Mouse (Mus musculus) erythroblast, embryonic 14.5 days (primary cell): ENCODE measurements around the gene Dlg2. TPM values are rescaled to one million over a fixed set of nuclear protein-coding genes. Genes with fewer than 3 reads are reported as not detected.

ENCODE experiments used
- H3K27me3 ChIP-seq: 2 replicates; pipeline ENCODE4 v1.6.1; 2012; ENCODE audit warnings: inconsistent platforms; ENCODE audit not compliant: control insufficient read depth
- H3K36me3 ChIP-seq: 2 replicates; pipeline ENCODE4 v1.6.1; 2012; ENCODE audit warnings: mild to moderate bottlenecking, inconsistent platforms; ENCODE audit not compliant: control insufficient read depth
- H3K4me1 ChIP-seq: 2 replicates; pipeline ENCODE4 v1.6.1; 2012; ENCODE audit warnings: inconsistent platforms; ENCODE audit not compliant: control insufficient read depth
- H3K4me3 ChIP-seq: replicated peaks from 2 replicates; pipeline ENCODE3; 2012; ENCODE audit warnings: moderate library complexity, mild to moderate bottlenecking, inconsistent platforms
- H3K9me3 ChIP-seq: 2 replicates; pipeline ENCODE4 v1.6.1; 2012; ENCODE audit warnings: low read length, inconsistent platforms, mixed read lengths; ENCODE audit not compliant: control insufficient read depth
- GATA1 ChIP-seq: IDR thresholded peaks from 2 replicates; pipeline ENCODE4 v1.6.1; 2012; ENCODE audit warnings: low read length, inconsistent platforms, mixed read lengths
- TAL1 ChIP-seq: IDR thresholded peaks from 3 replicates; pipeline ENCODE4 v1.6.1; 2012; ENCODE audit warnings: low read length, inconsistent platforms, mixed read lengths
- polyA plus RNA-seq: library from polyadenylated mRNA; stranded (reverse); fragments of >175 nt; gene quantifications from 2 replicates; pipeline ENCODE4 v1.2.3, GENCODE M21; 2012

Dlg2 gene
- polyA plus RNA-seq, 1 experiment: not detected

GRCm38 (mm10) chr7:91463256-91463655, 986.8 kb downstream of the Dlg2 start:
- H3K27me3 ChIP-seq: no peaks in the 10 kb centered on the region
- TF ChIP-seq GATA1 (no peak), TAL1 (no peak)
- H3K4me3 ChIP-seq: no peak overlapping the region
- H3K36me3 ChIP-seq: no peaks in the 10 kb centered on the region
- H3K9me3 ChIP-seq: no peaks in the 10 kb centered on the region
- H3K4me1 ChIP-seq: no peaks in the 10 kb centered on the region

- Histone ChIP-seq H3K4me1 (no peaks in the 10 kb centered on the region), H3K36me3 (no peaks in the 10 kb centered on the region), H3K9me3 (no peaks in the 10 kb centered on the region), H3K27me3 (no peaks in the 10 kb centered on the region), H3K4me3 (no peak overlapping the region)
- no peak for TF ChIP-seq TAL1
Measured at GRCm38 (mm10) chr7:91467061-91467460, 990.6 kb downstream of the Dlg2 start.

GRCm38 (mm10) chr7:91479145-91479544, 1002.7 kb downstream of the Dlg2 start:
- Histone ChIP-seq H3K9me3 (no peaks in the 10 kb centered on the region), H3K36me3 (no peaks in the 10 kb centered on the region), H3K27me3 (no peaks in the 10 kb centered on the region), H3K4me3 (no peak overlapping the region), H3K4me1 (no peaks in the 10 kb centered on the region)
- TF ChIP-seq TAL1: no peak
- no peak for TF ChIP-seq GATA1

GRCm38 (mm10) chr7:91481574-91482197, 1005.2 kb downstream of the Dlg2 start:
- no peak overlapping the region for H3K4me3 ChIP-seq
- H3K36me3 ChIP-seq: no peaks in the 10 kb centered on the region
- no peaks in the 10 kb centered on the region for H3K9me3 ChIP-seq
- H3K4me1 ChIP-seq: no peaks in the 10 kb centered on the region
- no peak for TF ChIP-seq TAL1
- TF ChIP-seq GATA1: no peak
- no peaks in the 10 kb centered on the region for H3K27me3 ChIP-seq

GRCm38 (mm10) chr7:91493234-91493633, 1016.8 kb downstream of the Dlg2 start:
- no peak for TF ChIP-seq TAL1
- TF ChIP-seq GATA1: no peak
- H3K4me1 ChIP-seq: no peaks in the 10 kb centered on the region
- no peak overlapping the region for H3K4me3 ChIP-seq
- H3K36me3 ChIP-seq: no peaks in the 10 kb centered on the region
- H3K27me3 ChIP-seq: no peaks in the 10 kb centered on the region
- H3K9me3 ChIP-seq: no peaks in the 10 kb centered on the region

GRCm38 (mm10) chr7:91495526-91495925, 1019.1 kb downstream of the Dlg2 start:
- Histone ChIP-seq H3K4me1 (no peaks in the 10 kb centered on the region), H3K9me3 (no peaks in the 10 kb centered on the region), H3K27me3 (no peaks in the 10 kb centered on the region), H3K4me3 (no peak overlapping the region), H3K36me3 (no peaks in the 10 kb centered on the region)
- TF ChIP-seq GATA1 (no peak), TAL1 (no peak)

- TF ChIP-seq GATA1 (no peak), TAL1 (no peak)
- Histone ChIP-seq H3K27me3 (no peaks in the 10 kb centered on the region), H3K4me3 (no peak overlapping the region), H3K4me1 (no peaks in the 10 kb centered on the region), H3K36me3 (no peaks in the 10 kb centered on the region), H3K9me3 (no peaks in the 10 kb centered on the region)
Measured at GRCm38 (mm10) chr7:91511119-91511518, 1034.6 kb downstream of the Dlg2 start.

- TF ChIP-seq TAL1: no peak
- no peak for TF ChIP-seq GATA1
- no peak overlapping the region for H3K4me3 ChIP-seq
- no peaks in the 10 kb centered on the region for H3K9me3 ChIP-seq
- no peaks in the 10 kb centered on the region for H3K4me1 ChIP-seq
- H3K36me3 ChIP-seq: no peaks in the 10 kb centered on the region
- no peaks in the 10 kb centered on the region for H3K27me3 ChIP-seq
Measured at GRCm38 (mm10) chr7:91514445-91514844, 1038.0 kb downstream of the Dlg2 start.

- no peaks in the 10 kb centered on the region for H3K4me1 ChIP-seq
- no peaks in the 10 kb centered on the region for H3K27me3 ChIP-seq
- TF ChIP-seq TAL1 (no peak), GATA1 (no peak)
- no peak overlapping the region for H3K4me3 ChIP-seq
- no peaks in the 10 kb centered on the region for H3K36me3 ChIP-seq
- no peaks in the 10 kb centered on the region for H3K9me3 ChIP-seq
Measured at GRCm38 (mm10) chr7:91516225-91516624, 1039.8 kb downstream of the Dlg2 start.

- Histone ChIP-seq H3K36me3 (no peaks in the 10 kb centered on the region), H3K27me3 (no peaks in the 10 kb centered on the region), H3K4me1 (no peaks in the 10 kb centered on the region), H3K9me3 (no peaks in the 10 kb centered on the region), H3K4me3 (no peak overlapping the region)
- TF ChIP-seq GATA1 (no peak), TAL1 (no peak)
Measured at GRCm38 (mm10) chr7:91525859-91526258, 1049.4 kb downstream of the Dlg2 start.
